Mouse (Mus musculus) adrenal gland, postnatal 0 days (tissue): ENCODE data around the gene C1s1. TPM values are rescaled to one million over a fixed set of nuclear protein-coding genes. Genes with fewer than 3 reads are reported as not detected.

ENCODE experiments used
- polyA plus RNA-seq: library from polyadenylated mRNA; unstranded; fragments of >200 nt; fragmentation: Nextera tagmentation; extraction: Ambion mirVana; gene quantifications from 2 replicates; pipeline ENCODE4 v1.2.1, GENCODE M21; 2015

C1s1 gene
- polyA plus RNA-seq = 40.1 and 67.8 TPM in 2 replicates

GRCm38 (mm10) chr6:124542284-124542683 lies at the start of gene C1s1:
C1s1 (minus strand) TSS chr6:124542359.

GRCm38 (mm10) chr6:124570026-124570425 lies 27.9 kb upstream of the C1s1 start, which contains the start of gene C1rb:
C1rb (plus strand) TSS chr6:124570294.

GRCm38 (mm10) chr6:124512355-124512836 lies 29.8 kb downstream of the C1s1 start, which contains the start of gene C1ra:
C1ra (plus strand) TSS chr6:124512405.

DNA sequence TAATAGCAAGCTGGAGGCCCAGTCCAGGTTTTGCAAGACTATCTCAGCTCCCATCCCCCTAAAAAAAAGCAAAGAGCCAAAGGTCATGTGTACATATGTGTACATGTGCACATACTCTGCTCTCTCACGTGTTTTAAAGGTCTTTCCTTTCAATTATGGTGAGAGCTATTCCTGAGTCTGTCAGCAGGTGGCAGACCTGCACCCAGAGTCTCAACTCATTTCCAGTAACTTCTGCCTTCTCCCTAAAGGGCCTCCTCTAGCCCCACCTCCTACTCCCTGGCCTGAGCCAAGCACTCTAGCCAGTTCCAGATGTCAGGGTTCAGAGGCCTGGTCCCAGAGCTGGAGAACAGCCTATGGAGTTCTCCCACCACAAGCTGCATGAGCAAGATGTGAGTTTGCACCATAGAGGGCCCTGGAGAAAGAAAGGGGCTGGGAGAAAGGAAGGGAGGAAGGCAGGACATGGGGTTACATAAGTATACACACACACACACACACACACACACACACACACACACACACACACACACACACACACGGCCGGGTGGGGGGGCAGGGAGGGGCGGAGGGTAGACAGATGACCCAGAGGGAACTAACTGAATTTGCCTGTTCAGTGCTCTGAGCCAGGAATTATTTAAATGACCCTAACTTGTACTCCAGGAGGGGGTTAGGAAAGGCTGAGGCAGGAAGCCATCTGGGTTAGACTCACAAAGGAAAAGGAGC lies 49.2 kb downstream of the C1s1 start, which contains the start of gene C1rl:
Gene C1rl (plus strand): TSS at position 272 of the 720 bp plus-strand sequence.

Other genes with a start within 250 kb of the C1s1 start
- 5.9 and 6.3 TPM in 2 replicates for gene Cd163, start 237.7 kb downstream of the C1s1 start, polyA plus RNA-seq
- 29.1 and 44.4 TPM in 2 replicates for gene Pex5, start 127.3 kb downstream of the C1s1 start, polyA plus RNA-seq
- gene Clstn3, start 77.6 kb downstream of the C1s1 start, polyA plus RNA-seq = 9.3 and 9.4 TPM in 2 replicates
- gene C1rl, start 49.2 kb downstream of the C1s1 start, polyA plus RNA-seq = 5.4 and 8.9 TPM in 2 replicates
- 42.4 and 49.2 TPM in 2 replicates for gene C1ra, start 30.0 kb downstream of the C1s1 start, polyA plus RNA-seq
- 0.29 TPM in 1 of 2 replicates, not detected in the other for gene C1rb, start 27.9 kb upstream of the C1s1 start, polyA plus RNA-seq
- 0.23 and 0.28 TPM in 2 replicates for gene C1s2, start 93.7 kb upstream of the C1s1 start, polyA plus RNA-seq
- 48.4 and 101 TPM in 2 replicates for gene Lpcat3, start 120.7 kb upstream of the C1s1 start, polyA plus RNA-seq
- 141 and 154 TPM in 2 replicates for gene Emg1, start 169.8 kb upstream of the C1s1 start, polyA plus RNA-seq
- gene Phb2, start 170.0 kb upstream of the C1s1 start, polyA plus RNA-seq = 205 and 312 TPM in 2 replicates
- 8.6 and 10.9 TPM in 2 replicates for gene Ptpn6, start 196.4 kb upstream of the C1s1 start, polyA plus RNA-seq
- 664 and 838 TPM in 2 replicates for gene Grcc10, start 199.0 kb upstream of the C1s1 start, polyA plus RNA-seq
- not detected in 2 replicates for gene Gm45234, start 213.7 kb upstream of the C1s1 start, polyA plus RNA-seq
- 13.0 and 14.7 TPM in 2 replicates for gene Atn1, start 214.2 kb upstream of the C1s1 start, polyA plus RNA-seq
- 11.3 and 20.0 TPM in 2 replicates for gene Eno2, start 227.3 kb upstream of the C1s1 start, polyA plus RNA-seq
- gene Lrrc23, start 237.4 kb upstream of the C1s1 start, polyA plus RNA-seq = 0.75 and 1.4 TPM in 2 replicates